Mouse (Mus musculus) kidney, postnatal 10 days (tissue): ENCODE measurements at regions not wholly inside any gene's neighbourhood (a gene's known extent, or its start where the extent isn't known, plus 50 kb on each side); places are given as distances from the start of the nearest gene placed in this dataset.

ENCODE experiments used
- DNase-seq: peaks from one replicate; pipeline ENCODE4 v3.0.0; 2021; ENCODE audit warnings: mixed read lengths

- DNase-seq, result no peak
Measured at GRCm38 (mm10) chr3:149157381-149157780, 167.0 kb upstream of the Adgrl2 start.

- DNase-seq, result no peak
Measured at GRCm38 (mm10) chr3:149152312-149152711, 162.0 kb upstream of the Adgrl2 start.

- no peak for DNase-seq
Measured at GRCm38 (mm10) chr3:149150796-149151195, 160.4 kb upstream of the Adgrl2 start.

- no peak for DNase-seq
Measured at GRCm38 (mm10) chr3:149148608-149149007, 158.3 kb upstream of the Adgrl2 start.

GRCm38 (mm10) chr3:149147916-149148315 lies 157.6 kb upstream of the Adgrl2 start:
- no peak for DNase-seq

- DNase-seq, result no peak
Measured at GRCm38 (mm10) chr3:149146673-149147072, 156.3 kb upstream of the Adgrl2 start.

GRCm38 (mm10) chr3:149140461-149140860 lies 150.1 kb upstream of the Adgrl2 start:
- DNase-seq, result no peak

GRCm38 (mm10) chr3:149134028-149134938 lies 143.9 kb upstream of the Adgrl2 start:
- no peak for DNase-seq

- DNase-seq, result no peak
Measured at GRCm38 (mm10) chr3:149118806-149119205, 128.5 kb upstream of the Adgrl2 start.

- no peak for DNase-seq
Measured at GRCm38 (mm10) chr3:149117684-149118056, 127.3 kb upstream of the Adgrl2 start.

GRCm38 (mm10) chr3:149117018-149117683 lies 126.8 kb upstream of the Adgrl2 start:
- DNase-seq, result peak; percentile 65

- no peak for DNase-seq
Measured at GRCm38 (mm10) chr3:149116604-149117003, 126.2 kb upstream of the Adgrl2 start.

- DNase-seq, result peak; percentile 35
Measured at GRCm38 (mm10) chr3:149115901-149116300, 125.5 kb upstream of the Adgrl2 start.

GRCm38 (mm10) chr3:149112878-149113277 lies 122.5 kb upstream of the Adgrl2 start:
- DNase-seq, result no peak

GRCm38 (mm10) chr3:149111529-149112439 lies 121.4 kb upstream of the Adgrl2 start:
- peak; percentile 15 for DNase-seq

GRCm38 (mm10) chr3:149110831-149111230 lies 120.5 kb upstream of the Adgrl2 start:
- no peak for DNase-seq

- DNase-seq, result no peak
Measured at GRCm38 (mm10) chr3:149105709-149106450, 115.5 kb upstream of the Adgrl2 start.

GRCm38 (mm10) chr3:149105181-149105580 lies 114.8 kb upstream of the Adgrl2 start:
- no peak for DNase-seq

GRCm38 (mm10) chr3:149104080-149104479 lies 113.7 kb upstream of the Adgrl2 start:
- DNase-seq, result no peak

GRCm38 (mm10) chr3:149103469-149103868 lies 113.1 kb upstream of the Adgrl2 start:
- DNase-seq, result no peak

- DNase-seq, result no peak
Measured at GRCm38 (mm10) chr3:149102846-149103245, 112.5 kb upstream of the Adgrl2 start.

GRCm38 (mm10) chr3:149101785-149102184 lies 111.4 kb upstream of the Adgrl2 start:
- DNase-seq, result no peak
